8 mouse cellular contexts compared by ENCODE assay signal in genomic region chr1:106072071-106072440, GRCm38 (mm10).
DNase-seq lines count a peak whose midpoint lies in the region; ATAC-seq lines count a peak whose summit lies in the region.

No protein-coding gene starts in this region.

- H3K9ac ChIP-seq in heart, embryonic 13.5 days = peak overlapping the region; percentile 55
- no peak overlapping the region for H3K9ac ChIP-seq in embryonic facial prominence, embryonic 15.5 days
- no peak overlapping the region for H3K9ac ChIP-seq in midbrain, embryonic 11.5 days (ENCODE audit: low read length)

- DNase-seq in heart, postnatal 14 days = no peak
- DNase-seq in R1 (ENCODE audit: low read depth, low spot score) = peak; percentile 52
- peak; percentile 85 for DNase-seq in midbrain, embryonic 11.5 days (ENCODE audit: low spot score, missing footprints)
- no peak for DNase-seq in spleen, adult 18-20 months
- DNase-seq in adrenal gland, postnatal 10 days = no peak
- no peak for DNase-seq in adipocyte (ENCODE audit: low spot score)

- H3K27me3 ChIP-seq in heart, embryonic 13.5 days (replicated peaks) = 0 out of 2 replicates have a peak, but pooled peaks cover 3% of the 10 kb centered on the region
- H3K27me3 ChIP-seq in embryonic facial prominence, embryonic 15.5 days = no peaks in the 10 kb centered on the region
- no peaks in the 10 kb centered on the region for H3K27me3 ChIP-seq in midbrain, embryonic 11.5 days (ENCODE audit: control insufficient read depth, insufficient read depth, low read length)

- H3K27ac ChIP-seq in heart, embryonic 13.5 days (replicated peaks) = no peak overlapping the region
- H3K27ac ChIP-seq in embryonic facial prominence, embryonic 15.5 days (replicated peaks) = no peak overlapping the region
- H3K27ac ChIP-seq in midbrain, embryonic 11.5 days (ENCODE audit: low read depth, low read length) = no peak overlapping the region

- no peaks in the 10 kb centered on the region for H3K36me3 ChIP-seq in heart, embryonic 13.5 days
- no peaks in the 10 kb centered on the region for H3K36me3 ChIP-seq in embryonic facial prominence, embryonic 15.5 days
- H3K36me3 ChIP-seq in midbrain, embryonic 11.5 days (ENCODE audit: control insufficient read depth, insufficient read depth, low read length) = no peaks in the 10 kb centered on the region

- no peak for ATAC-seq in heart, embryonic 13.5 days (ENCODE audit: extremely low read depth, insufficient number of reproducible peaks, low FRiP score, low TSS enrichment)
- ATAC-seq in embryonic facial prominence, embryonic 15.5 days (ENCODE audit: insufficient number of reproducible peaks, low FRiP score, low TSS enrichment, low read depth) = peak; percentile 67; the same call in 1 of the 2 replicates
- peak; percentile 78 for ATAC-seq in midbrain, embryonic 11.5 days (ENCODE audit: low FRiP score)

- intact Hi-C loops in heart, postnatal 14 days (cut with DNase I) = loop anchor here (5.0 kb wide), 2 partner anchors 80 to 745 kb away; no protein-coding TSS in a partner anchor

- peak overlapping the region; percentile 10; the same call in 1 of the 2 replicates for H3K4me3 ChIP-seq in heart, embryonic 13.5 days
- 0 out of 2 replicates have a peak overlapping the region, but pooled peaks have one; percentile 10 for H3K4me3 ChIP-seq in embryonic facial prominence, embryonic 15.5 days (replicated peaks)
- no peak overlapping the region for H3K4me3 ChIP-seq in midbrain, embryonic 11.5 days (ENCODE audit: low read depth, low read length)

- H3K4me2 ChIP-seq in heart, embryonic 13.5 days = peak overlapping the region; percentile 44
- H3K4me2 ChIP-seq in embryonic facial prominence, embryonic 15.5 days (replicated peaks) = peak overlapping the region; percentile 30; the same call in 1 of the 2 replicates
- H3K4me2 ChIP-seq in midbrain, embryonic 11.5 days = peak overlapping the region; percentile 25

- H3K9me3 ChIP-seq in heart, embryonic 13.5 days = no peaks in the 10 kb centered on the region
- H3K9me3 ChIP-seq in embryonic facial prominence, embryonic 15.5 days (replicated peaks) = no peaks in the 10 kb centered on the region
- H3K9me3 ChIP-seq in midbrain, embryonic 11.5 days (ENCODE audit: control insufficient read depth, low read length) = no peaks in the 10 kb centered on the region

- peaks cover 7% of the 10 kb centered on the region for H3K4me1 ChIP-seq in heart, embryonic 13.5 days
- no peaks in the 10 kb centered on the region for H3K4me1 ChIP-seq in embryonic facial prominence, embryonic 15.5 days
- peaks cover 5% of the 10 kb centered on the region for H3K4me1 ChIP-seq in midbrain, embryonic 11.5 days (ENCODE audit: control insufficient read depth, insufficient read depth, low read length)

- 5% methylated on average over 10 of the region's 10 CpGs for WGBS in heart, embryonic 13.5 days
- WGBS in embryonic facial prominence, embryonic 15.5 days = 2% methylated on average over 10 of the region's 10 CpGs
- 2% methylated on average over 10 of the region's 10 CpGs for WGBS in midbrain, embryonic 11.5 days

Comparison
In these comparisons a context has a peak if more than half of its experiments do, and no peak if none do; other contexts are left out.
1. DNase-seq: peak in R1 (single experiment) and midbrain, embryonic 11.5 days (single experiment); none in heart, postnatal 14 days (0 of 2), spleen, adult 18-20 months (0 of 2), adrenal gland, postnatal 10 days (single experiment) and adipocyte (single experiment).
2. Peak in every context shown above with its lines, with median percentiles within 50 percentile points of each other: H3K4me2 ChIP-seq.